Mouse (Mus musculus) liver, embryonic 13.5 days (tissue): ENCODE measurements around the gene 2410004P03Rik. TPM values are rescaled to one million over a fixed set of nuclear protein-coding genes. Genes with fewer than 3 reads are reported as not detected.

Source experiments
- ATAC-seq: fragments of 200-750 bp; cut with Nextera tagmentation; 2 replicates; pipeline ENCODE4 v1.8.0; 2017; ENCODE audit warnings: low read depth, mild to moderate bottlenecking, moderate number of reproducible peaks, moderate library complexity
- DNase-seq: peaks from one replicate; pipeline ENCODE4 v3.0.0; 2022
- H3K27ac ChIP-seq: fragments of 300-500 bp; sonication (generic); 2 replicates; pipeline ENCODE4 v1.5.1; 2015; ENCODE audit warnings: moderate library complexity, mild to moderate bottlenecking, inconsistent platforms
- H3K27me3 ChIP-seq: fragments of 300-500 bp; sonication (generic); 2 replicates; pipeline ENCODE4 v1.6.1; 2015; ENCODE audit warnings: mild to moderate bottlenecking, inconsistent platforms
- H3K36me3 ChIP-seq: fragments of 300-500 bp; sonication (generic); 2 replicates; pipeline ENCODE4 v1.6.1; 2015; ENCODE audit warnings: mild to moderate bottlenecking, inconsistent platforms
- H3K4me1 ChIP-seq: fragments of 300-500 bp; sonication (generic); replicated peaks from 2 replicates; pipeline ENCODE4 v1.6.1; 2015; ENCODE audit warnings: inconsistent platforms
- H3K4me2 ChIP-seq: fragments of 300-500 bp; sonication (generic); 2 replicates; pipeline ENCODE4 v1.6.1; 2015; ENCODE audit warnings: inconsistent platforms, mild to moderate bottlenecking, moderate library complexity
- H3K4me3 ChIP-seq: fragments of 300-500 bp; sonication (generic); replicated peaks from 2 replicates; pipeline ENCODE4 v1.5.1; 2015; ENCODE audit warnings: mild to moderate bottlenecking, inconsistent platforms
- H3K9ac ChIP-seq: fragments of 300-500 bp; sonication (generic); 2 replicates; pipeline ENCODE4 v1.6.1; 2015; ENCODE audit warnings: mild to moderate bottlenecking, inconsistent platforms
- H3K9me3 ChIP-seq: fragments of 300-500 bp; sonication (generic); replicated peaks from 2 replicates; pipeline ENCODE4 v1.6.1; 2016; ENCODE audit warnings: inconsistent platforms
- WGBS: fragments of 180-500 bp; shearing (Covaris S2); methylation state at CpG from one replicate; pipeline ENCODE4 v1.1.7; 2015; ENCODE audit not compliant: insufficient replicate concordance; 5-methylcytosine and 5-hydroxymethylcytosine counted together
- polyA plus RNA-seq: library from polyadenylated mRNA; unstranded; fragments of >200 nt; fragmentation: Nextera tagmentation; extraction: Ambion mirVana; gene quantifications from 2 replicates; pipeline ENCODE4 v1.2.1, GENCODE M21; 2015

The 2410004P03Rik gene
- polyA plus RNA-seq, 1 experiment from 2014 or later: 0.14 TPM

DNA sequence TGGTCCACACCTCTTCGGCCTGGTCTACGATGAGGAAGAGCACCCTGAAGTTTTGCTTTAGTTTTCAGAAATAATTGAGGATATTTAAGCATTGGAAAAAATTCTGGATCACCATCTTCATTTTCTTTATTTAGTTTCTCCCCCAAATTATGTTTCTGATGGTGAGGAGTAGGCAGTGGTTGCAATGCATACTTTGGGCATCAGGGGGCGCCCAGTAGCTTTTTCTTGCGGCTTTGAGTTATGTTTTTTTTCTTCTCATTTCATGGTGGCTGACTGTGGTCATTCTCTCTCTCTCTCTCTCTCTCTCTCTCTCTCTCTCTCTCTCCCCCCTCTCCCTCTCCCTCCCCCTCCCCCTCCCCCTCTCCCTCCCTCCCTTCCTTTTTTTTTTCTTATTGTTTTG lies 6.9 kb upstream of the 2410004P03Rik start:
- Histone ChIP-seq H3K27ac (no peak overlapping the region), H3K4me3 (no peak overlapping the region), H3K36me3 (no peaks in the 10 kb centered on the region), H3K4me1 (no peaks in the 10 kb centered on the region), H3K9ac (no peak overlapping the region), H3K27me3 (no peaks in the 10 kb centered on the region), H3K4me2 (no peak overlapping the region), H3K9me3 (0 out of 2 replicates have a peak, but pooled peaks cover 2% of the 10 kb centered on the region)
- WGBS: 23% methylated on average over 4 of the region's 4 CpGs
- DNase-seq (no peak), ATAC-seq (no peak)

DNA sequence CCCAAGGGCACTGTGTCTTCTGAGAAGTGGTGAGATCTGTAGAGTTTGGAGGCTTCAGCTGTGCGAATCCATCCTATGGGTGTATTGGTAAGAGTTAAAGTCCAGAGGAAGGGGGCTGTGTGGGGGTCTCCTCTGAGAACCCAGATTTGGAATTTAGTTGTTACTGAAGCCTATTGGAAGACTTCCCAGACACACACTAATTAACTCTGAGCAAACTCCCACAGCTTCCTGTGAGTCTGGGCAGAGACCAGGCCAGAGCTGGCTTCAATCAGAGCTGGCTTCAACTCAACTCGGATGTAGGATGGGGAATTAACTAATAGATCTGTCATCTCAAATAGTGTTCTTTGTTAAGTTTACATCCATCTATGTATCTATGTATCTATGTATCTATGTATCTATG lies 4.2 kb upstream of the 2410004P03Rik start:
- ATAC-seq (no peak), DNase-seq (no peak)
- Histone ChIP-seq H3K4me2 (no peak overlapping the region), H3K36me3 (no peaks in the 10 kb centered on the region), H3K9ac (no peak overlapping the region), H3K4me1 (peaks cover 7% of the 10 kb centered on the region), H3K27ac (no peak overlapping the region), H3K9me3 (no peaks in the 10 kb centered on the region), H3K4me3 (no peak overlapping the region), H3K27me3 (no peaks in the 10 kb centered on the region)
- 67% methylated on average over 2 of the region's 2 CpGs for WGBS

DNA sequence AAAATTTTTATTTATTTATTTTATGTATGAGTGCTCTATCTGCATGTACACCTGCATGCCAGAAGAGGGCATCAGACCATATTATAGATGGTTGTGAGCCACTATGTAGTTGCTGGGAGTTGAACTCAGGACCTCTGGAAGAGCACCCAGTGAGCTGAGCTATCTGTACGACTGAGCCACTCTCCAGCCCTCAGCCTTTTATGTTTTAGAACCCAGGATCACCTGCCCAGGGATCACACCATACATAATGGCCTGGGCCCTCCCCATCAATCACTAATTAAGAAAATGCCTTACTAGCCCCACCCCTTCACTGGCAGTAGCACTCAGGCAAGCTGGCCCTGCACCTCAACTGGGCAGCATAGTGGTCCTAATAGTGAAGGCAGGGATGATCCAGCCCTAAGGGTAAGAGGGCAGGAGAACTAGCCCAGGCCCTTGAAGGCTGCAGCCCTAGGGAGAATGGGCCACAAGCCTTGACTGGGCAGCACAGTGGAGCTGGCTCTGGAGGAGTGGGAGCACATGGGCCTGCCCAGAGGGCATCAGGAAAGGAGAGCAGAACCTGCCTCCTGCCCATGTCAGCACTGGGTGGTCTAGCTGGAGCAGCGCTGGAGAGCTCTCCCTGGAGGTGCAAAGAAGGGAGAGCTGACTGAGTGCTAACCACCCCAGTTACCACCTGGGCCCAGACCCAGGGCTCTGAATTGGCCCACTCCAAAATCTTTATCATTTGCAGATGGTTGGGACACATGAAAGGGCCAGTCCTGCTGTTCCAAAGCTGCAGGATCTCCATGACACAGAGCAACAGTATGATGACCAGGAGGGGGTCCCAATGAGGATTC lies 756 bp upstream of the 2410004P03Rik start:
- DNase-seq (no peak), ATAC-seq (0 out of 2 replicates have a peak, but pooled peaks have one; percentile 3)
- WGBS: 45% methylated on average over 2 of the region's 2 CpGs
- H3K27me3 ChIP-seq: no peaks in the 10 kb centered on the region
- H3K27ac ChIP-seq: no peak overlapping the region
- H3K4me1 ChIP-seq: peaks cover 7% of the 10 kb centered on the region
- no peak overlapping the region for H3K4me3 ChIP-seq
- H3K4me2 ChIP-seq: no peak overlapping the region
- H3K9ac ChIP-seq: no peak overlapping the region
- H3K9me3 ChIP-seq: no peaks in the 10 kb centered on the region
- H3K36me3 ChIP-seq: no peaks in the 10 kb centered on the region

DNA sequence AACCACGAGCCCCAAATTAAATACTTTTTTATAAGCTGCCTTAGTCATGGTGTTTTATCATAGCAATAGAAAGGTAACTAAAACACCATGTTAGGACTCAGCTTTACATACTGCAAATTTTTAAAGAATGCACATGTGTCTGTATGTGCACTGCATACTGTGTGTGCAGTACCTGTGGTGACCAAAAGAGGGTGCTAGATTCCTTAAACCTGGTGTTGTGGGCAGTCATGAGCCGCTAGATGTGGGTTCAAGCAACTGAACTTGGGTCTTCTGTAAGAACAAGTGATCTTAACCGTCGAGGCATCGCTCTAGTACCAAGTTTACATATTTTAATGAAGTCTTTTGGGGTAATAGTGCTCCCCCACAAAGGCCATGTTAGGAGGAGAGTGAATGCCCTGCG lies 2.1 kb downstream of the 2410004P03Rik start:
- no peak overlapping the region for H3K9ac ChIP-seq
- H3K27me3 ChIP-seq: 0 out of 2 replicates have a peak, but pooled peaks cover 6% of the 10 kb centered on the region
- H3K4me2 ChIP-seq: no peak overlapping the region
- DNase-seq (no peak), ATAC-seq (no peak)
- H3K9me3 ChIP-seq: no peaks in the 10 kb centered on the region
- no peak overlapping the region for H3K4me3 ChIP-seq
- H3K36me3 ChIP-seq: no peaks in the 10 kb centered on the region
- peaks cover 7% of the 10 kb centered on the region for H3K4me1 ChIP-seq
- no peak overlapping the region for H3K27ac ChIP-seq
- WGBS: 76% methylated on average over 6 of the region's 6 CpGs

DNA sequence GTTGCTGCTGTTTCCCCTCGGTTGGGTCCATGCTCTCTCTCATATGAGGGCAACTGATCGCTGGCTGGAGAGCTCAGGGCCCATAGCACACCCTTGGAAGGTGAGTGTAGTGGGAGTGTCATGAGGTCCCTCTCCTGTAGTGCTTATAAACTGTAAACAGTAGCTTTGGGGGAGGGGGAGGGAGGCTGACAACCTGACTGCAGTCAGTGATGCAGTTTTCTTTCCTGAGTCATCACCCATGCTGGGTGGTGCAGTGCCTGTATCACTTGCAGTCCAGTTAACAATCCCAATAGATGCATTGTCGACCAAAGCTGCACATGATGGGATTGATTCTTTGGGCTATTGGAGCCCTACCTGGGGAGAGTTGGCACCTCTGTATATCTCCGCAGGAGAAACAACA lies 10.3 kb downstream of the 2410004P03Rik start:
- DNase-seq: no peak
- 51% methylated on average over 4 of the region's 4 CpGs for WGBS
- Histone ChIP-seq H3K9ac (no peak overlapping the region), H3K9me3 (no peaks in the 10 kb centered on the region), H3K36me3 (no peaks in the 10 kb centered on the region), H3K4me2 (peak overlapping the region; percentile 91; the same call in 1 of the 2 replicates), H3K27ac (no peak overlapping the region), H3K4me1 (peaks cover 48% of the 10 kb centered on the region), H3K27me3 (peaks cover 35% of the 10 kb centered on the region), H3K4me3 (no peak overlapping the region)
- ATAC-seq: no peak

DNA sequence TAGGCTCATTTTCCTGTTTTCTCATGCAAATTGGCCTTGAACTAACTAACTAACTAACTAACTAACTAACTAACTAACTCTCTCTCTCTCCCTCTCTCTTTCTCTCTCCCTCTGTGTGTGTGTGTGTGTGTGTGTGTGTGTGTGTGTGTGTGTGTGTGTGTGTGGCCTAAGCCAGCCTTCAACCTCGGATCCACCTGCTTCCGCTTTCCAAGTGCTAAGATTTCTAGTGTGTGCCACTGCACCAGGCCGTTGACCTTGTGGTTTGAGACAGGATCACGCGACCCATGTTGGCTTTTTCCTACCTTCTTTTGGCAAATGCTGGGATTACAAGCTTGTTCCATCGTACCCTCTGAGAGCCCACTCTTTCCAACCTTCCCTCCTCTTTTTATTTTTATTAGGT lies 10.9 kb downstream of the 2410004P03Rik start:
- Histone ChIP-seq H3K27ac (peak overlapping the region; percentile 77), H3K9ac (no peak overlapping the region)
- no peak for ATAC-seq

DNA sequence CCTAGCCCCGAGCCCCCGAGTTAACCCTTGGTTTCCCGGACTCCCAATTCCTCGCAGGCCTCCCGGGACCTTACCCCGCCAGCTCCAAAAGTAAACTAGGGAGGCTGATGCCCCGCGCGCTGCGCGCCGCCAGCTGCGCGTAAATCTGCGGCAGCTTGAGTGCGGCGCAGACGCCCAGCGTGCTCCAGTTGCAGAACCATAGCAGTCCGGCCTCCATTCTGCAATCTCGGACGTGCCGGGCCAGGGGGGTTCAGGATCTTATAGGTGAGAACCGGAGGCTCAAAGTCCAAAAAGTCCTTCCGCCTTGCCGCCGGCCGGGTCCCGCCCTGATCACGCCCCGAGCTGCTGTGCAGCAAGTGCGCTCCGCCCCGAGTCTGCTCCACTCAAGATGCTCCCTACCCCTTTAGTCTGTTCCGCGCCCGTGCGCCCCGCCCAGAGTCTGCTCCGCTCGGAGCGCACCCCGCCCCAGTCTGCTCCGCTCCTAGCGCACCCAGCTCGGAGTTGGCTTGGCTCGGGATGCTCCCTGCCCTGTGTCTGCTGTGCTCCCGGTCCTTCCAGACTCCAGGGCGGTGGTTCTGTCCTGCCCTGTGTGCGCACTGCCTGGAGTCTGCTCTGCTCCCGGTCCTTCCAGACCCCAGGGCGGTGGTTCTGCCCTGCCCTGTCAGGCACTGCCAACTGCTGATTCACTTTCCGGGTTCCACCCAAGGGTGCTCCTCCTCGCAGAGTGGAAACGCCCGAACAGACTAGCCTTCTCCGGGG lies 11.6 kb downstream of the 2410004P03Rik start, which contains the start of gene Pqlc3:
TSS of gene Pqlc3 (minus strand) at position 670 of the 759 bp plus-strand sequence.
- peak within 1 kb of the TSS; percentile 91 for H3K4me2 ChIP-seq
- peak within 1 kb of the TSS; percentile 75 for H3K9ac ChIP-seq
- no peaks in the 10 kb centered on the region for H3K36me3 ChIP-seq
- H3K4me1 ChIP-seq: peaks cover 50% of the 10 kb centered on the region
- no peaks in the 10 kb centered on the region for H3K9me3 ChIP-seq
- DNase-seq: peak; percentile 89
- under 1% methylated on average over 57 of the region's 57 CpGs for WGBS
- H3K27ac ChIP-seq: peak within 1 kb of the TSS; percentile 77
- peaks cover 29% of the 10 kb centered on the region for H3K27me3 ChIP-seq
- peak; percentile 98 for ATAC-seq
- H3K4me3 ChIP-seq: peak within 1 kb of the TSS; percentile 74

More for the DNA sequence above, 10.9 kb downstream of the 2410004P03Rik start:
- H3K9me3 ChIP-seq: no peaks in the 10 kb centered on the region
- WGBS: 50% methylated on average over 6 of the region's 6 CpGs
- H3K4me2 ChIP-seq: peak overlapping the region; percentile 91
- H3K4me1 ChIP-seq: peaks cover 48% of the 10 kb centered on the region
- H3K36me3 ChIP-seq: no peaks in the 10 kb centered on the region
- no peak for DNase-seq
- peaks cover 32% of the 10 kb centered on the region for H3K27me3 ChIP-seq
- peak overlapping the region; percentile 74; the same call in 1 of the 2 replicates for H3K4me3 ChIP-seq

DNA sequence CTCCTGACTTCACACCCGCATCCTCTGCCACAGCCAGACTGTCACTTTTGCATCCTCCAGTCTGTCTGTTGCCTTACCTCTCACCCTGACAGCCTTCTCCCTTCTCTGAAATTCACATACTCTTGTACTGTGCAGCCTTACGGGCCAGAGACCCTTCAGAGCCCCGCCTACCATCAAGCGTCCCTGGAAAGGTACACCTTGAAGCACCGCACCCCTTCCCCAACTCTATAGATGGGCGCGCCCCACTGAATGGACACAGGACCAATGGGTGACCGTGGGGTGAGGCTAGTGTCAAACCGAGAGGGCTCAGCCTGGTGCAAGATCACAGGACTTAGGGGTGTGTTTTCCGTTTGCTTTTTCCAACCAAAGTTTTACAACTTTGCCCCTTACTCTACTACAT lies 12.4 kb downstream of the 2410004P03Rik start:
- DNase-seq (no peak), ATAC-seq (no peak)
- no peak overlapping the region for H3K27ac ChIP-seq
- peaks cover 57% of the 10 kb centered on the region for H3K4me1 ChIP-seq
- H3K27me3 ChIP-seq: peaks cover 29% of the 10 kb centered on the region
- H3K4me2 ChIP-seq: peak overlapping the region; percentile 91
- H3K9ac ChIP-seq: peak overlapping the region; percentile 75
- 10% methylated on average over 10 of the region's 10 CpGs for WGBS
- no peaks in the 10 kb centered on the region for H3K9me3 ChIP-seq
- H3K4me3 ChIP-seq: peak overlapping the region; percentile 74
- H3K36me3 ChIP-seq: no peaks in the 10 kb centered on the region

DNA sequence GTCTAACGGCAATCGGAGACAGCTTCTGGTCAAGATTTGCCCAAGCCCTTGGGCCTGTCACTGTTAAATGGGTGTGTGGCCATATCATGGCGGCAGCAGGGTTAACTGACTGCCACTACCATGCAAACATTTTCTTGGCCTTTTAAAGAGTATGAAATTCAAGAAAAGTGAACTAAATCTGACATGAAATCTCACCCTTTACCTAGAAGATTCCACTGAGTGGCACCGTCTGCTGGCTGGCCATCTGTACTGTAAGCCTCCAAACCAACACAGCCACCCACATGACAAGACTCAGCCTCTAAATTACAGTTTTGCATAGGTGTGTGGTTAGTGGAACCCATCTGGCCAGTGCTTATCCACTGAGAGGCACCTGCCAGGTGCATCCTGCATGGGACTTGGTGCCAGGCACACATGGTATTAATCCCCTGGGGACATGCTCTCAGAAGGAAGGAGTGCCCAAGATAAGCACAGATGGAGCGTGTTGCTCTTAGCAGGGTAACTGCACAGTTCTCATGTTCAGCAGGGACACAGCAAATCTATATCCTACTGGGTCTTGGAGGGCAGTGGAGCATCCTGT lies 14.6 kb downstream of the 2410004P03Rik start:
- 74% methylated on average over 5 of the region's 5 CpGs for WGBS

DNA sequence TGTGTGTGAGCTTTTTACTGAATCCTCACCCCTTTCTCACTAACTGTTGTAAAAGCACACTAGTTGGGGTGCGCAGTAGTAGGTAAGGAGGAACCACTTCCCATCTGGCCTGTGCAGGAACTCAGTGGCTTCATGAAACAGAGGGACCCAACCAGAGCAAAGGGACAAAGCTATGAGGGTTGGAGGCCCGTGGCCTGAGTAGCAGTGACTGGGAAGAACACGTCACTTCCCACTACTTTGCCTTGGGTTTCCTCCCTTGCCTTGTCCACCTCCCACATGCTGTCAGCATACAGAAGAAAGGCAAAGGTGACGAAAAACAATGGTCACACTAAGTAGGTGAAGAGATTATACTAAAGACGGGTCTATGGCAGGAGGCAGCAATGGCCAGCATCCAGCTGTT lies 15.2 kb downstream of the 2410004P03Rik start:
- DNase-seq (no peak), ATAC-seq (no peak)
- Histone ChIP-seq H3K4me1 (peaks cover 40% of the 10 kb centered on the region), H3K4me3 (no peak overlapping the region), H3K9ac (no peak overlapping the region), H3K27ac (no peak overlapping the region), H3K9me3 (no peaks in the 10 kb centered on the region), H3K4me2 (no peak overlapping the region), H3K36me3 (peaks cover 3% of the 10 kb centered on the region; the same call in 1 of the 2 replicates), H3K27me3 (peaks cover 22% of the 10 kb centered on the region)
- 69% methylated on average over 5 of the region's 5 CpGs for WGBS

More for the DNA sequence above, 14.6 kb downstream of the 2410004P03Rik start:
- Histone ChIP-seq H3K4me2 (no peak overlapping the region), H3K9ac (no peak overlapping the region), H3K4me1 (peaks cover 47% of the 10 kb centered on the region), H3K9me3 (no peaks in the 10 kb centered on the region), H3K4me3 (no peak overlapping the region), H3K27me3 (peaks cover 27% of the 10 kb centered on the region), H3K27ac (no peak overlapping the region), H3K36me3 (no peaks in the 10 kb centered on the region)
- DNase-seq (no peak), ATAC-seq (no peak)

DNA sequence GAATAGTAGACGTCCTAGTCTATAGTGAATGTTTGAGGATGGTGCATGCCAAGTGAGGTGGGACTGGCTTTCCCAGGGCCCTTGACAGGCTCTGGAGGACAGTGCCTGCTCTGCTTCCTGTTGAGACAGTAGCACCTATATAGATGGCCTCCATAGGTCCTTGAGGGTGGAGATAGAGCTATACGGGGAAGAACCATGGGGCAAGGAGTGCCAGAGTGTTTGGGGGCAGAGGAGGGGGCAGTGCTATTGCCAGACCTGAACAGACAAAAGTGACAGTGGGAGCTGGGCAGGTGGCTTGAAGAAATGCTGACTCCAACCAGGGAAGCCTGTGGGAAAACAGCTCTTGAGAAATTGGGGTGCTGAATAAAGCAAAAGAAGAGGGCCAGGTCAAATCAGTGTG lies 17.2 kb downstream of the 2410004P03Rik start:
- ATAC-seq (no peak), DNase-seq (no peak)
- H3K9me3 ChIP-seq: no peaks in the 10 kb centered on the region
- peaks cover 22% of the 10 kb centered on the region for H3K4me1 ChIP-seq
- no peak overlapping the region for H3K4me2 ChIP-seq
- peaks cover 8% of the 10 kb centered on the region; the same call in 1 of the 2 replicates for H3K36me3 ChIP-seq
- no peak overlapping the region for H3K9ac ChIP-seq
- no peak overlapping the region for H3K27ac ChIP-seq
- WGBS: 72% methylated on average over 2 of the region's 2 CpGs
- no peak overlapping the region for H3K4me3 ChIP-seq
- peaks cover 18% of the 10 kb centered on the region for H3K27me3 ChIP-seq
